Mouse (Mus musculus): ENCODE measurements at regions not wholly inside any gene's neighbourhood (a gene's known extent, or its start where the extent isn't known, plus 50 kb on each side); places are given as distances from the start of the nearest gene placed in this dataset.

DNA sequence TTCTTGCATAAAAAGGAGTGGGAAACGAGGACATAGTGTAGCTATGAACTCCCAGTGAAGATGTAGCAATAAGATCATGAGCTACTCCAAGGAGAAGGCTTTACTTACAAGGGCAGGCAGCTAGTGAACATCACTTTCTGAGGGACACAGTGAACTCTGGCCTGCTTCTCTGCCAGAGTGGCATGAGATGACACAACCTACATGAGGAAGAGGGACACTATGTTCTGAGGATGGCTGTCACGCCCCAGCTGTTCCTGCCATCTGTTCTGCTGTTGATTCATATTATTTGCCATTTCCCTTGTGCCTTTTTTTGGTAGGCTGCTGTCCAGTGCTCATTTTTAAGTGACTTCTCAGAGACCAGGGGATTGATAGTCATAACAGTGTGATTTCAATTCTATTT is 118.2 kb upstream of the 4931417E11Rik start:
- no peaks in the 10 kb centered on the region for H3K4me1 ChIP-seq (ENCODE audit: control insufficient read depth in 2 of 2, insufficient read depth in 2 of 2, low read length in 2 of 2, poor library complexity in 1 of 2)
- H3K9ac ChIP-seq (ENCODE audit: insufficient read depth, low read depth, low read length, poor library complexity, severe bottlenecking): no peak overlapping the region
- TF ChIP-seq ZNF384 (IDR thresholded peaks at IDR 0.05; ENCODE audit: low read depth, low read length) (no peak), MAFK (IDR thresholded peaks at IDR 0.05; ENCODE audit: insufficient read depth, low read depth, low read length) (no peak), ZC3H11A (IDR thresholded peaks at IDR 0.05; ENCODE audit: borderline replicate concordance, low read depth, low read length) (no peak), CHD2 (IDR thresholded peaks at IDR 0.05; ENCODE audit: low read depth, low read length) (no peak), HCFC1 (IDR thresholded peaks at IDR 0.05; ENCODE audit: borderline replicate concordance, insufficient read depth, low read length) (no peak)
- H3K36me3 ChIP-seq (ENCODE audit: control insufficient read depth, insufficient read depth, low read length, poor library complexity, severe bottlenecking): no peaks in the 10 kb centered on the region
- H3K9me3 ChIP-seq (ENCODE audit: control insufficient read depth, insufficient read depth, low read depth, low read length): no peaks in the 10 kb centered on the region
- H3K4me3 ChIP-seq (ENCODE audit: insufficient read depth in 1 of 2, low read depth in 1 of 2, low read length in 2 of 2, poor library complexity in 1 of 2, severe bottlenecking in 1 of 2): no peak overlapping the region
- no peak overlapping the region for H3K27ac ChIP-seq (ENCODE audit: insufficient read depth, low read depth, low read length, poor library complexity, severe bottlenecking)
- in situ Hi-C loops (cut with MboI; ENCODE audit: low sequenced_read_pairs in 2 of 2, unreplicated experiment in 2 of 2): no loop called here
- no peak for DNase-seq (ENCODE audit: low read depth, low spot score)

DNA sequence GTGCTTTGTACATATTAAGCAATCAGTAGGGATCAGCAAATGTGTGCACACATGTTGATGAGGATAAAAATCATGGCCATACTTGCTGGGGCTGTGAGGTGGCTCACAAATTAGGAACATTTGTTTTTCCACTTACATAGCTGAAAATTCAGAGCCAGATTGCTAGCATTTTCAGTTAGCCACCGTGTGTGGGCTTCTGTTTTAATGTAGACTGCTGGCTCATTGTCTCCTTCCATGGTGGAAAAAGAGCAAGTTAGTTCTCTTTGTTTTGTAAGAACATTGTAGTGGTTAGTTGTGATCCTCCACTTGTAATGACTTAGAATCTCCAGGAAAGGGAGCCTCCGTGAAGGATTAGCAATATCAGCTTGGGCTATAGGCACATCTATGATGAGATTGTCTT is 107.2 kb upstream of the 4931417E11Rik start:
- H3K4me1 ChIP-seq (ENCODE audit: control insufficient read depth in 2 of 2, insufficient read depth in 2 of 2, low read length in 2 of 2, poor library complexity in 1 of 2): no peaks in the 10 kb centered on the region
- no peak overlapping the region for H3K27ac ChIP-seq (ENCODE audit: insufficient read depth, low read depth, low read length, poor library complexity, severe bottlenecking)
- H3K36me3 ChIP-seq (ENCODE audit: control insufficient read depth, insufficient read depth, low read length, poor library complexity, severe bottlenecking): no peaks in the 10 kb centered on the region
- no peak for DNase-seq (ENCODE audit: low read depth, low spot score)
- H3K4me3 ChIP-seq (ENCODE audit: insufficient read depth in 1 of 2, low read depth in 1 of 2, low read length in 2 of 2, poor library complexity in 1 of 2, severe bottlenecking in 1 of 2): no peak overlapping the region
- in situ Hi-C loops (cut with MboI; ENCODE audit: low sequenced_read_pairs in 2 of 2, unreplicated experiment in 2 of 2): no loop called here
- TF ChIP-seq MAFK (IDR thresholded peaks at IDR 0.05; ENCODE audit: insufficient read depth, low read depth, low read length): no peak
- TF ChIP-seq HCFC1 (IDR thresholded peaks at IDR 0.05; ENCODE audit: borderline replicate concordance, insufficient read depth, low read length): no peak
- no peak for TF ChIP-seq CHD2 (IDR thresholded peaks at IDR 0.05; ENCODE audit: low read depth, low read length)
- no peak for TF ChIP-seq ZNF384 (IDR thresholded peaks at IDR 0.05; ENCODE audit: low read depth, low read length)
- no peak for TF ChIP-seq ZC3H11A (IDR thresholded peaks at IDR 0.05; ENCODE audit: borderline replicate concordance, low read depth, low read length)
- no peaks in the 10 kb centered on the region for H3K9me3 ChIP-seq (ENCODE audit: control insufficient read depth, insufficient read depth, low read depth, low read length)
- H3K9ac ChIP-seq (ENCODE audit: insufficient read depth, low read depth, low read length, poor library complexity, severe bottlenecking): no peak overlapping the region

DNA sequence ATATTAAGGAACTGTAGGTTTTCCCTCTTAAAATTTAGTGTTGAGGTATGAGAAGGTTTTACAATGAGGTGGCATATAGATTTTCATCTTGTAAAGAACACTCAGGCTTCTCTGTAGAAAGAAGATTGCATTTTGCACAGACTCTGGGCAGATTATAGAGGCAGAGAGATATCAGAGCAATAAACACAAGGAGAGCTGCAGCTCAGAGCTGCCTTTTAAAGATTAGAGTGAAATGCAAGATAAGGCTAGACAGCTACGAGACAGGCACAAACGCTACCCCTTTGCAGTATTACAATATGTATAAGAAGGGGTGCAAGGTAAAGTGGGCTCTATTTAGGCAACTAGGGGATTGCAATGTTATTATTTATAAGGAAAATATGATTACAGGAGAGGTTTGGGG is 90.5 kb upstream of the 4931417E11Rik start:
- no peak for TF ChIP-seq ZNF384 (IDR thresholded peaks at IDR 0.05; ENCODE audit: low read depth, low read length)
- TF ChIP-seq HCFC1 (IDR thresholded peaks at IDR 0.05; ENCODE audit: borderline replicate concordance, insufficient read depth, low read length): no peak
- no peak for TF ChIP-seq MAFK (IDR thresholded peaks at IDR 0.05; ENCODE audit: insufficient read depth, low read depth, low read length)
- TF ChIP-seq ZC3H11A (IDR thresholded peaks at IDR 0.05; ENCODE audit: borderline replicate concordance, low read depth, low read length): no peak
- H3K9ac ChIP-seq (ENCODE audit: insufficient read depth, low read depth, low read length, poor library complexity, severe bottlenecking): no peak overlapping the region
- no peaks in the 10 kb centered on the region for H3K4me1 ChIP-seq (ENCODE audit: control insufficient read depth in 2 of 2, insufficient read depth in 2 of 2, low read length in 2 of 2, poor library complexity in 1 of 2)
- no peak overlapping the region for H3K4me3 ChIP-seq (ENCODE audit: insufficient read depth in 1 of 2, low read depth in 1 of 2, low read length in 2 of 2, poor library complexity in 1 of 2, severe bottlenecking in 1 of 2)
- in situ Hi-C loops (cut with MboI; ENCODE audit: low sequenced_read_pairs in 2 of 2, unreplicated experiment in 2 of 2): no loop called here
- no peak for DNase-seq (ENCODE audit: low read depth, low spot score)
- no peaks in the 10 kb centered on the region for H3K9me3 ChIP-seq (ENCODE audit: control insufficient read depth, insufficient read depth, low read depth, low read length)
- H3K36me3 ChIP-seq (ENCODE audit: control insufficient read depth, insufficient read depth, low read length, poor library complexity, severe bottlenecking): no peaks in the 10 kb centered on the region
- no peak overlapping the region for H3K27ac ChIP-seq (ENCODE audit: insufficient read depth, low read depth, low read length, poor library complexity, severe bottlenecking)

DNA sequence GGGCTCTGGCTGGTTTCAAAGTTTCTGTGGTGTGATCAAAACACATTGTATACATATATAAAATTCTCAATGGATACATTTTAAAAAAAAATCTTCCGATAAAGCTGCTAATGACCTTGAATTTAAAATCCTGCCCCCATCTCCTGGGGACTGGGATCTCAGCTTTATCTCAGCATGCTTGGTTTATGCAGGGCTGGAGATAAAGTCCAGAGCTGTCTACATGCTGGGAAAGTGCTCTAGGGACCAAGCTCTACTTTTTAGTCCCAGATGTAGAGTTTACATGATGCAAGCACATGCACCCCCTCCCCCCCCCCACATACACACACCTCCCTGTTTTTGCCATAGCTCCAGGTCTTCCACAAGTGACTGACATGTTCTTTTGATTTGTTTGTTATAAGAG is 61.1 kb upstream of the 4931417E11Rik start:
- Histone ChIP-seq H3K36me3 (ENCODE audit: control insufficient read depth, insufficient read depth, low read length, poor library complexity, severe bottlenecking) (no peaks in the 10 kb centered on the region), H3K9ac (ENCODE audit: insufficient read depth, low read depth, low read length, poor library complexity, severe bottlenecking) (no peak overlapping the region), H3K9me3 (ENCODE audit: control insufficient read depth, insufficient read depth, low read depth, low read length) (no peaks in the 10 kb centered on the region), H3K4me3 (ENCODE audit: insufficient read depth in 1 of 2, low read depth in 1 of 2, low read length in 2 of 2, poor library complexity in 1 of 2, severe bottlenecking in 1 of 2) (no peak overlapping the region), H3K27ac (ENCODE audit: insufficient read depth, low read depth, low read length, poor library complexity, severe bottlenecking) (no peak overlapping the region), H3K4me1 (ENCODE audit: control insufficient read depth in 2 of 2, insufficient read depth in 2 of 2, low read length in 2 of 2, poor library complexity in 1 of 2) (no peaks in the 10 kb centered on the region)
- no peak for DNase-seq (ENCODE audit: low read depth, low spot score)
- in situ Hi-C loops (cut with MboI; ENCODE audit: low sequenced_read_pairs in 2 of 2, unreplicated experiment in 2 of 2): no loop called here
- TF ChIP-seq CHD2 (IDR thresholded peaks at IDR 0.05; ENCODE audit: low read depth, low read length) (no peak), HCFC1 (IDR thresholded peaks at IDR 0.05; ENCODE audit: borderline replicate concordance, insufficient read depth, low read length) (no peak), MAFK (IDR thresholded peaks at IDR 0.05; ENCODE audit: insufficient read depth, low read depth, low read length) (no peak), ZNF384 (IDR thresholded peaks at IDR 0.05; ENCODE audit: low read depth, low read length) (no peak), ZC3H11A (IDR thresholded peaks at IDR 0.05; ENCODE audit: borderline replicate concordance, low read depth, low read length) (no peak)

DNA sequence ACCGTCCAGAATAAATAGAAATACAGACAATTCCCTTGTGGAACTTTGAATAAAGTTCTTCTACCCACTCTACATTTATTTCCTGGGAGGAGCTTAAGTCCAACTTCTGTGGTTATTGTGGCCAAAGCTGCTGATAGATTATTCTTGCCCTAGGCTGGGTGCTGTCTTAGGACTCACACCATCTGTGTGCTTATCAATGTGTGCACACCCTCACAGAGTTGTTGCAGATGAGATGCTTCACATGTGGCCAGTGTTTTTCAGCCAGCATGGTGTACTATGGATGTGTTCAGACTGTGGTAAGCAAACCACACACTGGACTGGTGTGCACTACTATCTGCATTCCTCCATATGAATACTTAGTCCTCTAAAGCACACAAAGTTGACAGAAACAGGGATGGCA is 60.6 kb upstream of the 4931417E11Rik start:
- no peak overlapping the region for H3K27ac ChIP-seq (ENCODE audit: insufficient read depth, low read depth, low read length, poor library complexity, severe bottlenecking)

More for the DNA sequence above, 60.6 kb upstream of the 4931417E11Rik start:
- Histone ChIP-seq H3K36me3 (ENCODE audit: control insufficient read depth, insufficient read depth, low read length, poor library complexity, severe bottlenecking) (no peaks in the 10 kb centered on the region), H3K9ac (ENCODE audit: insufficient read depth, low read depth, low read length, poor library complexity, severe bottlenecking) (no peak overlapping the region), H3K9me3 (ENCODE audit: control insufficient read depth, insufficient read depth, low read depth, low read length) (no peaks in the 10 kb centered on the region), H3K4me1 (ENCODE audit: control insufficient read depth in 2 of 2, insufficient read depth in 2 of 2, low read length in 2 of 2, poor library complexity in 1 of 2) (no peaks in the 10 kb centered on the region), H3K4me3 (ENCODE audit: insufficient read depth in 1 of 2, low read depth in 1 of 2, low read length in 2 of 2, poor library complexity in 1 of 2, severe bottlenecking in 1 of 2) (no peak overlapping the region)
- no peak for TF ChIP-seq ZNF384 (IDR thresholded peaks at IDR 0.05; ENCODE audit: low read depth, low read length)
- in situ Hi-C loops (cut with MboI; ENCODE audit: low sequenced_read_pairs in 2 of 2, unreplicated experiment in 2 of 2): no loop called here
- no peak for DNase-seq (ENCODE audit: low read depth, low spot score)
